Mouse (Mus musculus) megakaryocyte-erythroid progenitor cell, adult 5-6 weeks (primary cell): ENCODE data around the gene Csmd2. TPM values are rescaled to one million over a fixed set of nuclear protein-coding genes. Genes with fewer than 3 reads are reported as not detected.

Source experiments
- ATAC-seq: replicated peaks from 2 replicates; pipeline ENCODE4 v1.8.0; 2016; ENCODE audit warnings: mild to moderate bottlenecking, inconsistent platforms; ENCODE audit not compliant: severe bottlenecking, poor library complexity, low FRiP score, low TSS enrichment
- total RNA-seq, 2 experiments: library from RNA; stranded (forward) in 1 of 2; stranded (reverse) in 1 of 2; fragments of 200-1000, 215-1000 nt in 1 of 2; fragments of >200 nt in 1 of 2; fragmentation: Nextera tagmentation in 1 of 2; gene quantifications; 2 replicates each; pipeline ENCODE4 v1.2.3; 2014 to 2017

The Csmd2 gene
- total RNA-seq, 2 experiments from 2014 or later: not detected

DNA sequence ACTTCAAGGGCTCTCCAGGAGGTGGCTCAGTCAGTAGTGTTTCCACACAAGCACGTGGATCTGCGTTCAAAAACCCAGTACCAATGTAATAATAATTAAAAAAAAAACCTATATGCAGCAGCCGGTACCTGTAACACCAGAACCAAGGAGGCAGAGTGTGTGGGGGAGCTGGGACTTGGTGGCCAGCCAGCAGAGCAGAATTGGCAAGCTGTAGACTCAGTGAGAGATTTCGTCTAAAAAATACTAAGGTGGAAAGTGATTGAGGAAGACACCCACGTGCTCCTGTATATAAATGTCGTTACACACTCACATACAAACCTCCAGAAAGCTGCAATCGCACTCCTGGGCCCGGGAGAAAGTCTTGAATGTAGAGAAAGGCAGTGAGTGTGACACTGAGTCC, 316.4 kb downstream of the Csmd2 start:
- ATAC-seq: no peak

DNA sequence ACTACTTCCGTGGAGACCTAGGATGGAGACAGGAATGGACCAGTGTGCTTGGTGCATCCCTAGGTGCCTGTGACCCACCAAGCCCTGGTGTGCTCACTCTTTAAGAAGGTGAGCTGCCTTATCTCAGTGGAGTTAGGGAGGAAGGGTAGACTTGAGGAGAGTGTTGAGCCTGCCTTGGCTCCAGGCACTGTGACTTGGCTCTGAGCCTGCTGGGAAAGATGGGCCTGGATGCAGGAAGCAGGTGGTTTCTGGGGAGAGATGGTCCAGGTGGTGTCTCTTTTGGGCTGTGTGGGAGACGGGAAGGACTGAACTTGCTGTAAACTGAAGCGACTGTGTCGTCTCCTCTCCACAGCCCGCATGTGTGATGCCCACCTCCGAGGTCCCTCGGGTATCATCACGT, 318.4 kb downstream of the Csmd2 start:
- ATAC-seq: no peak

DNA sequence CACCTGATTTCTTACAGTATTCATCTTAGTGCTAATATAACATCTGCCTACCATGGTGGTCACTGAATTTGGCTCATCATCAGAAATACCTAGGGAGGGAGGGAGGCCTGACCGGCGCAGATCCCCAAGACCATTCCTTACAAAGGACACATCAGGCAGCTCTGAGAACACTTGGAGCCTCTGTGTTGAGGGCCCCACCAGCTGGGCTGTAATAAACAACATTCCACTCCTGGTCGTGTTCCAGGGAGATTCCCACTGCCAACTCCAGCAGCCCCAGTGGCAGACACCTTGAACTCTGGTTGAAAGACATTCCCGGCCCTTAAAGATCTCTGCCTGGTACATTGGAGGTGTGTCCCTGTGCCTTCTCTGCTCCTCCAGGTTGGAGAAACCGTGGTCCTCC, 327.7 kb downstream of the Csmd2 start:
- ATAC-seq: no peak

DNA sequence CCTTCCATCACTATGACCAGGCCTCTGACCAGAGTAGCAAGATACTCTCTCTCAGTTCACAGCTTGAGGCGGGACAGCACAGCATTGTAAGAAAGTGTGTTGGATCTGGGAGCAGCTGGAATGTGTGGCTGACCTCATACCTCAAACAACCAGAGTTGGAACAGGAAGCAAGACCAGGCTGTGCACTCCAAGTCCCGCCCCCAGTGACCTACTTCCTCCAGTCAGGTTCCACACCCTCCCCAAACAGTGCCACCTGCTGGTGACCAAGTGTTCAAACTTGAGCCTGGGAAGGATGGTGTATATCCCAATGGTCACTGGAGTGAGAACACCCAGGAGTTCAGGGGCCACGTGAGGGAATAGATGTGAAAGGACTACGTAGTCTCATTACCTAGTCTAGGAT, 330.3 kb downstream of the Csmd2 start:
- ATAC-seq: no peak

DNA sequence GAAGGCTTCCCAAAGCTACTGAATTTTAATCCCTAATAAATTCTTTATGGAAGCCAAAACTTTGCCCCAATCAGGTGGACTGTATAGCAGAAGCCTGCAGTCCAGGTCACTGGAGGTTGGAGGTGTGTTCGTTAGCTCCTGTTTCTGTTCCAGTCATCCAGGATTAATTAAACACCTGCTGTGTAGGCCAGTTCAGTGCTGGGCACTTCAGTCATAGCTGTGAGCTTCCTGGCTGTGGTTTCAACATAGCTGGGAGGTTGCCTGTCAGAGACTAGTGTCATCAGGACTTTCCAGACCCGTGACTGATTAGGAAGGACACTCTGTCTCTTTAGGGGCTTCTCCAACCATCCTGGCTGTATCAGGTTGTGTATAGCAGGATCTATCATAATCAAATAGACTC, 337.9 kb downstream of the Csmd2 start:
- ATAC-seq: no peak

DNA sequence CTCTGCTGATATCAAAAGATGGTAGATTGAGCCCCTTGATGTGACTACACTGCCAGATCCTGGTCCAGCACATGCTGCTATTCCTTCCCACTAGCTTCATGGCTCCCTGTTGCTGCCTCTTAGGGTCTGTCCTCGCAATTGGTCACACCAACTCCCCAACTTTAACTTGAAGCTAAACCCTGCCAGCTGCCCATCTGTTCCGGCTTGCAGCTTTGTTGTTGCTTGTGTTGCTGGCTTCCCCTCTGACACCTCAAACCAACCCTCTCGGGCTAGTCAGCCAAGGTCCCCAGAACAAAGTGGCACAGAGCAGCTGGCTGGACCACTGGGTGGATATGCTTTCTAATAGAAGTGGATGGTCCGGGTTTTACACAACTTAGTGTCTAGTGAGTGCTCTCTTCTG, 339.1 kb downstream of the Csmd2 start:
- no peak for ATAC-seq

DNA sequence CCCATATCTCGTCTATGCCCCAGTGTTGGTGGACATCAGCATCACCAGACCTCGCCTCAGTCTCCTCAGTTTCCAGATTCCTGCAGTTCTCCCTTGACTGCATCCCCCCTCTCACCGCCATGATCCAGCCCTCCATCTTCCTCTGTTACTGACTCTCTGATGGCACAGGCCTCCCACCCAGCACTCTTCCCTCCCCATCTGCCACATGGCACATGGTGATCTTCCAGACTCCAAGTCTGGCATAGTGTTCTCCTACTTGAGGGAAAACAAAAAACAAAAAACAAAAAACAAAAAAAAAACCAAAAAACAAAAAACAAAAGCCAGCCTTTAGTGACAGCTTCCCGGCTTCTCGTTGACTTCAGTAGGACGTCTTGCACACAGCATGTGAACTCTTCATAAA, 339.8 kb downstream of the Csmd2 start:
- ATAC-seq: no peak

DNA sequence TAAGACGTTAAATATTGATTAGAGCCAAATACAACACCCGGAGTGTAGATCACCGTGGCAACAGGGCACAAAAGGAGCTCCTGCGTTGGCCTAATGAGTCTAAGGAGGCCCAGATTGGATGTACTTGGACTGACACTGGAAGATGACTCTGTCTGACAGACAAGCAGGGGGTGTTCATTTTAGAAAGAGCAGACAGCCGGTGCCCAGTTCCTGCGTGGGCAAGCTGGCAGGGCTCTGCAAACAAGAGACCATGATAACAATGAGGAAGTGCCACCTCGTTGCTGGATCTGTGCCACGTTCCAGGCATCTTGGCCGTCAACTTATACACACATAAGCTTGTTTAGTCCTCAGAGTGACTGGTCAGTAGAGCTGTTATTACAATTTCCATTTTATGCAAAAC, 342.9 kb downstream of the Csmd2 start:
- no peak for ATAC-seq

DNA sequence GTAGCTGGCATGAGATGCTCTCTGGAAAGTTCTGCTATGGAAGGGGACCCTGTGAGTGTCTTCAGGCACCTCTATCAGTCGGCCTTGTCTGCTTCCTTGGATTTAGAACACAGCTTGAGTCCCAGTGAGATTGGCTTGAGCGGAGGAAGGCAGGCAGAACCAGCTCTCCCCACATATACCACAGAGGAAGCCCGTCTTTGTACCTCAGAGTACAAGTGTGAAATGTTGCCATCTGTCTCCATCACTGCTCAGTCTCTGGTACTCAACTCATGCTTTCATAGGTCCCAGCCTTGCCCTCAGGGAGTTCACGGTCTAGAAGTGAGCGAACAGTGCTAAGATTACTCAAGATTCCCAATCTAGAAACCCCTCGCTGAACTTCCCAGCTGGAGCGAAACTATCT, 352.8 kb downstream of the Csmd2 start:
- ATAC-seq: no peak

DNA sequence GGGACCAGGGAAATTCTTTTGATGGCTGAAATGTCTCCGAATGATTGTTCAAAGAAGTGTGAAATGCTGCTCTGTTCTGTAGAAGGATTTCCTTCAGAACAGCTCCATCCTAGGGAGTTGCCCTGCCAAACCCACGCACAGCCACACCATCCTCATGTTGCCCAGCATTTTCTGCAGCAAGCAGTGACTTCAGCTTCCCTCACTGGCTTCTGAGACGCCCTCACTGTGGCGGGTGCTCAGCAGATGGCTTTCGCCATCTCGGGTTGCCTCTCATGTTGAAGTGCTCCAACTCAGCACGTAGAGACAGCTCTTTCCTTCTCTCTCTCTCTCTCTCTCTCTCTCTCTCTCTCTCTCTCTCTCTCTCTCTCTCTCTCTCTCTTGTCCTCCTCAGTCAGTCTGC, 353.7 kb downstream of the Csmd2 start:
- no peak for ATAC-seq

DNA sequence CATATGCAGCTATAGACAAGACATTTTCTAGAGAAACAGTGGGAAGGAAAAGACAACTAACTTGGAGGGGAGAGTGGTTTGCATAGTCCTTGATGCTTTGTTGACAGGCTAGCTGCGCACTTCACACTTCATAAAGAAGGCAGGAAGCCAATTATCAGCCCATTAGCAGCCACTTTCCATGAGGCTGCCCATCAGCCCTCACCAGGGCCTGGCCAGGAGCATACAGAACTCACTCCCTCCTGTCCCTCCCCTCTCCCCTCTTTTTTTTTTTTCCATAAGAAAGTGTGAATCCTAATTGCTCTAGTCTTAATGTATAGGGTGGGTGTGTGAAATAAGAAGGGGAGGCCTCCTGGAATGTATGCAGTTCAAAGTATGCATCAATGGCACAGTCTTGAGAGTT, 354.6 kb downstream of the Csmd2 start:
- ATAC-seq: no peak

DNA sequence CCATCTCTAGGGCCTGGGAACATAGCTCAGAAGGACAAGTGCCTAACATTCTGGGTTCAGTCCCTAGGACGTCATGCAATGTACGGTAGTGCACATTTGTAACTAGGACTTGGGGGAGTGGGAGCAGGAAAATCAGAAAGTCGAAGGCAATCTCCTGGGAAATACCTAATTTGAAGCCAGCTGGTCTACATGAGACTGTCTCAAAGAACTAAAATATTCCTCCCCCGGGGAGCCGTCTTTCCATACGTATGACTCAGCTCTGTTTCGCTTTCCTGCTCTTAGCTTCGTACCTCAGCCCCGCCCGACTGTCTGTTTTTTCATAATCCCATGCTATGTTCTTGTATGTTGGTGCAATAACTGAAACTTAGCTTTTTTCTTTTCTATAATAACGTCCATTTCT, 371.1 kb downstream of the Csmd2 start:
- ATAC-seq: no peak

DNA sequence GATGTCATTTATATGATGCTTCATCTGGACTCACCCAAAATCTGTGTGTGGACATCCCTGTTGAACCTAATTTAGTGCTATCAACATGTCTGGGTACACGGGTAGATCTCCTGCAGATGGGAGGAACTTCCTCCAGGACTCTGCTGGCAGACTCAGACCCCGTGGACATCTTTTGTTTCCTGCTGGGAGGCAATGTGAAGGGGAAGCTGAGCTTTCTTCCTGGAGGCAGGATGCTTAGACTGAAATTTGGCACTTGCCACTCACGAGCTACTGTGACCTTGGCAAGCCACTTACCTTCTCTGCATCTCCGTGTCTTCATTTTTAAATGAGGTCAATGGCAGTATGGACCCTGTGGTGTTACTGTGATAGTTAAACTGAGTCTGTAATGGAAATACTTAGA, 378.2 kb downstream of the Csmd2 start:
- ATAC-seq: no peak

DNA sequence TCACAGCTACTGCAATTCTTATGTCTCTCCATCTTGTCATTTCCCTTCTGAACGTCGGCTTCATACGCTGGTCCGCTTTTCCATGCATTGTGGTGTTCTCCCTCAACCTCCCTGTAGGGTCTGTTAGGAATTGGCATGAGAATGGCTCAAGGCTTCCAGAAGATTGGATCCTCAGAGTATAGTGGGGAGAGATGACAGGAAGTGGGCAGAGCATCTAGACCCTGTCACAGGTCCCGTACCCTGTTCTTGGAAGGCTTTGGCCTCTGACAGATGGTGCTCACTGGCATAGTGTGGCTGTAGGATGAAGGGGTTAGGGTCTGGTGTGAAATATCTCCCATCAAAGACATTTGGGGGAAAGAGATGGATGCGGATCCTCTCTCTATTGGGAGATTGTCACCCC, 380.4 kb downstream of the Csmd2 start:
- no peak for ATAC-seq

DNA sequence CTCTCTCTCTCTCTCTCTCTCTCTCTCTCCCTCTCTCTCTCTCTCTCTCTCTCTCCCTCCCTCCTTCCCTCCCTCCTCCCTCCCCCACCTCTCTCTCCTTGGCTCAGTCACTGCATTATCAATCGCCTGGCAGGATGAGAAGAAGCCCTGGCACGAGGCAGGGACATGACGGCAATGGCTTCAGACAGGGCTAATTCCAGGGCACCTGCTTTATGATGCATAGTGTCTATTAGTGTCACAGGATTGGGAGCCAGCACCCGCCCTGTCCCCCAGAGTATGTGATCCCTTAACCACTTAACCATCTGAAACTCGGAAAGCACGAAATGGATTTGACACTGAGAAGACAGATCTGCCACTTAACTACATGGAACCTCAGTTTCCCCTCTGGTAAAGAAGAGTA, 384.1 kb downstream of the Csmd2 start:
- ATAC-seq: no peak

DNA sequence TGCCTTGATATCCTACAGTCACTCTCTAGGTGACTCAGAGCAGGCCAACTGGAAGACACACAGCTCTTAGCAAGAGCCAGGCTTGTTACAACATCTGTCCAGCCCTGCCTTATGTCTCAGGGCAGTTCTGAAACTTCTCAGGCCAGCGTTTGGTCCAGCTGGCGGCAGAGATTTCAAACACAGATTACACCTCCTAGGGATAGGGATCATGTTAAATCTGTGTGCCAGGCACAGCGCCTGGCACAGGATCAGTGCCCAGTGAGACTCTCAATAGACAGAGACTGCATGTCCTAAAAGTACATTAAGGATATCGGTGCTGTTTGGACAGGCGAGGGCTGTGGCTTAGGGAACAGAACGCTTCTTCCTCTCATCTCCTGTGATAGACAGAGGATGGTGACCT, 385.5 kb downstream of the Csmd2 start:
- ATAC-seq: no peak

DNA sequence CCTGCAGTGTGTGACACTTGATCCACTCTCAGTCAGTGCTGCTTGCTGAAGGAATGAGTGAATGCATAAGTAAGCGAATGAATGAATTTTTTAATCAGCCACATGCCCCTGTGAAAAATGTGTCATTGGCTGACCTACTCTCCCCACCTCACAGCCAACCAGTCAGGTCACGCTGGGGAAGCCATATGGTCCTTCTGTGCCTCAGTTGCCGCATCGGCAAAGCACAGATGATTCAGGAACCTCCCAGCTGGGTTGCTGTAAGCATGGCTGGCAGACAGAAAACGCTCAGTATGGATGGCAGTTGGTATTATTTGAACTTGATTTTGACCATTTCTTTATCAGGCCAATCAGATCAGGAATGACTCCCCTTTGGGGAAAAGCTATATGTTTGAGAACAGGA, 386.4 kb downstream of the Csmd2 start:
- no peak for ATAC-seq

DNA sequence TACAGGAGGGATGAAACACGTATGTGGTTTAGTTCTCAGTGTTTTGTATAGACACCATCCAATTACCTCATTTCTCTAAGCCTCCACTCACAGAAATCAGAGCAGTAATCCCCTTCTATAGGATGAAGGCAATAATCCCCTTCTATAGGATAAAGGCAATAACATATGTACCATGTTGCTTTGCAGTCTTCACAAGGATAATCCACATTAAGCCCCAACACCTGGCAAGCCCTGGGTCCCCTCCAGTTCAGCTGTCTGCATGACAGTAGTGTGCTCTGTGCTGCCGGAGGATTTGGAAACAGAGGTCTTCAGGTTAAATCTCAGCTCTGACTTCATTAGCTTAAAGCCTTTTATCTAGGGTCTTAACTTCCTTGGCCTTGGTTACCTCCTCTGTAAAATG, 391.3 kb downstream of the Csmd2 start:
- ATAC-seq: no peak

DNA sequence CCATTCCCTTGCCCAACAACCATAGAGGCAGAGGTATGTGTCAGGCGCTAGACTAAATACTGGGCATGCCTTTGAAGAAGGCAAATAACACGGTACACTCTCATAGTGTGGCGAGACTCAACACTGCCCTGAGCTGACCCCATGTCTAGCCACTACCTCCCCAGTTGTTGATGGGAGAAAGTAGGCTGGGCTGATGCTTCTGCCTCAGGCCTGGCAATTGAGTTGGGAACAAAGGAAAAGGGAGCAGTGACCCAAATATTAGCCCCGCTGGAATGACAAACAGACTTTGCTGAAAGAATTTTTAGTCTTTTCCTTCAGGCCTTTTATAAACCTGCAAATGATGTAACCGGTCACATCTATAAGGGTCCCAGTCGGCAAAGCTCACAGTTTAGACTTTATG, 393.7 kb downstream of the Csmd2 start:
- ATAC-seq: no peak

DNA sequence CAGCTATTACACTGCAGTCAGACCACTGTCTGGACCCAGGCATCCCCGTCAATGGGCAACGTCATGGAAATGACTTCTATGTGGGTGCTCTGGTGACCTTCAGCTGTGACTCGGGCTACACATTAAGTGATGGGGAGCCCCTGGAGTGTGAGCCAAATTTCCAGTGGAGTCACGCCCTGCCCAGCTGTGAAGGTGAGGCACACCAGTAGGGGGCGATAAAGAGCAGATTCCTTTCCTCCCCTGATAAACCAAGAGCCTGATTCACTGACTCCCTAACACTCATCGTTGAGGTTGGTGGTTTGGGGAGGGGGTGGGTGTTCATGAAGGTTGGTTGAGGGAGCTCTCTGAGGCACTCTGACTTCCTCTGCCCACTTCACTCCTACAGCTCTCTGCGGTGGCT, 396.1 kb downstream of the Csmd2 start:
- no peak for ATAC-seq

DNA sequence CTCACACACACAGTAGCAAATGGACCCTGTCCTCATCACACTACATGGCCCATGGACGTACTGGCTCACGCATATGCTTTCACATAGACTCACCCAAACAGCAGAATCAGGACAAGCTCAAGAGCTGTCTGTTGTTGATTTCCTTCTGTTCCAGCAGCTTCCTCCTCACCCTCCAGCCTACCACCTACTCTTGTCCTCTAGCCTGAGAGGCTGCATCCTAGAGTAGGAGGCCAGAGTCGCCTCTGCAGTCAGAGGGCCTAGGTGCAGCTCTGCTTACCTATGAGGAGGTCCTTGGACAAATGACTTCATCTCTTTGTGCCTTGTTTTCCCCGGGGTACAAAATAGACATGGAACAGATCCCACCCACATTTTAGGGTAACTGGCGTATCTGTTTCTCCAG, 403.8 kb downstream of the Csmd2 start:
- ATAC-seq: no peak

DNA sequence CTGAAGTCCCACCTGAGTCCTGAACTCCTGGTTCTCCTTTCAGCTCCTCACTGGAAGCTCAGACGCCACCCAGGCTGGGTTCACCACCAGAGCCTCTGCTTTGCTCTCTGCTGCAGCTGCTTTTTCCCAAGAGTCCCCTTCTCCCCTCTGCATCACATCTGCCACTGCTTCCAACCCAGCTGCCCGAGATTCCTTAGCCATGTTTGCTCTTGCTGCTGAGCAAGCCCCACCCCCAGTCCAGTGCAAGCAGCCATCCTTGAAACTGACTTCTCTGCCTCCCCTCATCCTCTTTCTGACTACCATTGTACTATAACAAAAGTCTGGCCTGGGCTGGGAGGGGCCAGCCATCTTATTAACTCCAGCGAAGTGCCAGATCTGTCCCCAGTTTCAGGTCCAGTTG, 404.6 kb downstream of the Csmd2 start:
- no peak for ATAC-seq

DNA sequence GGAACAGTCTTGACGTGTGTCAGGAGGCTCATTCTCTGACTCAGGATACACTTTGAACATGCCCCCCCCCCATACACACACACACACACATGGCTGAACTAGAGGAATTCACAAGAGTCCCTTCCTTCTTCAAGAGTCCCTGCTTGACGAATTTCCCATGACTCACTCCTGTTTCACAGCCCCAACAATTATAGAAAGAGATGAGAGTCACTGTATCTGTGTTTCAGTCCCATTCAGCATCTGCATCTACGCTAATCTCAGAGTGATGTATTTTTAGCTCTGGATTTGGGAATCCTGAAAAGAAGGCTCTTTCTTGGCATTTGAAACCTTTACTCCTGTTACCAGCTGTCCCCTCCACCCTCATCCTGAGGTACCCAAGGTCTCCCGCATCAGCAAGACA, 406.2 kb downstream of the Csmd2 start:
- ATAC-seq: no peak
